Mouse (Mus musculus) lung, adult 2 months (tissue): Measurements from ENCODE around the gene 2510039O18Rik. TPM values are rescaled to one million over a fixed set of nuclear protein-coding genes. Genes with fewer than 3 reads are reported as not detected.

Experiments used
- DNase-seq: peaks from one replicate; pipeline ENCODE4 v3.0.0; 2022
- H3K4me1 ChIP-seq: fragments of 200-500 bp; 2 replicates; pipeline ENCODE4 v1.6.1; 2011; ENCODE audit warnings: low read length; ENCODE audit not compliant: control insufficient read depth, insufficient read depth
- H3K4me3 ChIP-seq: fragments of 200-500 bp; replicated peaks from 2 replicates; pipeline ENCODE3; 2011; ENCODE audit warnings: low read depth, mild to moderate bottlenecking, control low read depth, low read length; ENCODE audit errors: extremely low read depth
- CTCF ChIP-seq: fragments of 200-500 bp; IDR thresholded peaks from 2 replicates; pipeline ENCODE4 v1.5.1; 2011; ENCODE audit warnings: mild to moderate bottlenecking, low read length, control low read depth; ENCODE audit not compliant: insufficient read depth
- POLR2A ChIP-seq: fragments of 200-500 bp; IDR thresholded peaks from 2 replicates; pipeline ENCODE4 v1.6.1; 2011; ENCODE audit warnings: low read depth, mild to moderate bottlenecking, control low read depth, low read length, borderline replicate concordance; ENCODE audit errors: extremely low read depth
- WGBS: fragments of 180-500 bp; shearing (Covaris S2); methylation state at CpG from one replicate; pipeline ENCODE4 v1.1.7; 2018; 5-methylcytosine and 5-hydroxymethylcytosine counted together
- polyA plus RNA-seq: library from polyadenylated mRNA; depleted of rRNA; stranded (reverse); fragments of >200 nt; gene quantifications from 2 replicates; pipeline ENCODE4 v1.2.3, GENCODE M21; 2012

2510039O18Rik gene
- polyA plus RNA-seq, 1 experiment, result 84.1 TPM

- H3K4me1 ChIP-seq, result no peaks in the 10 kb centered on the region
These were observed 16.4 kb downstream of the 2510039O18Rik start for GRCm38 (mm10) chr4:147957141-147957540.

GRCm38 (mm10) chr4:147959881-147960831 is 19.5 kb downstream of the 2510039O18Rik start:
- no peaks in the 10 kb centered on the region for H3K4me1 ChIP-seq
- no peak overlapping the region for H3K4me3 ChIP-seq
- WGBS, result 40% methylated on average over 6 of the region's 6 CpGs
- TF ChIP-seq CTCF (peak; percentile 46; the same call in 1 of the 2 replicates), POLR2A (no peak)
- peak; percentile 53 for DNase-seq

More at GRCm38 (mm10) chr4:147957141-147957540, 16.4 kb downstream of the 2510039O18Rik start:
- TF ChIP-seq POLR2A, result no peak
- no peak for TF ChIP-seq CTCF
- H3K4me3 ChIP-seq, result no peak overlapping the region
- no peak for DNase-seq
- WGBS, result 44% methylated on average over 11 of the region's 11 CpGs

GRCm38 (mm10) chr4:147962781-147963180 is 22.1 kb downstream of the 2510039O18Rik start:
- H3K4me3 ChIP-seq, result no peak overlapping the region
- no peak for DNase-seq
- 43% methylated on average over 6 of the region's 6 CpGs for WGBS
- H3K4me1 ChIP-seq, result no peaks in the 10 kb centered on the region
- TF ChIP-seq CTCF (no peak), POLR2A (no peak)

DNA sequence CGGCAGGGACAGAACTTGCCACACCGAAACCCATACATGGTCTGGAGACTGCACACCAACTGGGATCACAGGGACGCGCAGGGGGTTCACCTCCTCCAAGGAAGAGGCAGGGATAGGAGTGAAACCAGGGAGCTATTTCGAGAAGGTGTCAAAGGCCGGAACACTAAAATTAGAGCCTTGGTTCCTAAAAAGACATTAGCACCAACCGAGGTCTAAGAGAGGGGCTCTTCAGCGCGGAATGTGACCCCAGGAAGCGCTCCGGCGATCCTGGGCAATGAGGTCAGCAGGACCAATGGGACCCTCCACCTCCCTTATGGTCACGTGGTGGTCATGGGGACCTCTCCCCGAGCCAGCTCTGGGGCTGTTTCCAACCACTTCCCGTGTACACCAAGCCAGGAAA is 22.9 kb downstream of the 2510039O18Rik start:
- no peak overlapping the region for H3K4me3 ChIP-seq
- 80% methylated on average over 15 of the region's 15 CpGs for WGBS
- no peaks in the 10 kb centered on the region for H3K4me1 ChIP-seq
- no peak for TF ChIP-seq CTCF
- no peak for TF ChIP-seq POLR2A
- DNase-seq, result no peak

DNA sequence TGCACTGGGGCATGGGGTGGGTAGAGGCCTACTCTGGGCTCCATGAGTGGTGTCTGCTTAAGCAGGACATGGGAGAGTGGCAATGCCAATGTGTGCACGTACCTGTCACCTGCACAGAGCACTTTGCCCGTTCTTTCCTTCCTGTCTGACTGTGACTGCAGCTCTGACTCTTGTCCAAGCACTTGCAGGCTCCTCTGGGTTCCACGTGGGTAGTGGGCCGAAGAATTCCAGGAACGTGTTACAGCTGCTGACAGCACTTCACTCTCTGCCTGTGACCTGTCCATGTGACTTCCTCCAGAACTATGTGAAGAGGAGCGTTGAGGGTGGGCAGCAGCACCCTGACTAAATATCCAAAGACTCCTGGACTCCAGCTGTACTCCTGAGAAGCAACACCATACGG is 25.0 kb downstream of the 2510039O18Rik start:
- Histone ChIP-seq H3K4me1 (no peaks in the 10 kb centered on the region), H3K4me3 (no peak overlapping the region)
- WGBS, result 48% methylated on average over 7 of the region's 7 CpGs
- TF ChIP-seq CTCF (no peak), POLR2A (no peak)
- DNase-seq, result no peak

- Histone ChIP-seq H3K4me3 (no peak overlapping the region), H3K4me1 (no peaks in the 10 kb centered on the region)
- DNase-seq, result no peak
- TF ChIP-seq POLR2A, result no peak
- no peak for TF ChIP-seq CTCF
- WGBS, result 52% methylated on average over 2 of the region's 2 CpGs
These were observed 28.1 kb downstream of the 2510039O18Rik start for GRCm38 (mm10) chr4:147968816-147969215.

DNA sequence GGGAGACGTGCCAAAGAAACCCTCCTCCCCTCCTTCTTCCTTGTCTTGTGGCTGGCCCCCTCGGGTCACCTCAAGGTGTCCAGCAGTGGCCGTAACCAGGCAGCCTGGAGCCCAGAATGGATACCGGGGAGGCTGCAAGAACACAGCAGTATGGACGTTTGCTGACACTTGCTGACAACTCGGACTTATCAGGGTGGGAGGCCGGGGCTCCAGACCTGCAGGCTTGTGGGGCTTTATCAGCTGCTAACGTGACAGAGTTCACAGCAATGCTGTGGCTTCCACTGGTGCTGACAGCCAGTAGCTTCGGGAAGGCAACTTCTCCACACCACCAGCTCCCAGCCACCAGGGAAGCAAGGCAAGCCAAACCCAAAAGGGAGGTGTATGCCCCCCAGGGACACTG is 28.6 kb downstream of the 2510039O18Rik start:
- TF ChIP-seq CTCF (no peak), POLR2A (no peak)
- WGBS, result 19% methylated on average over 9 of the region's 9 CpGs

GRCm38 (mm10) chr4:147976237-147976636 is 35.5 kb downstream of the 2510039O18Rik start:
- 64% methylated on average over 3 of the region's 3 CpGs for WGBS
- DNase-seq, result no peak
- TF ChIP-seq POLR2A (no peak), CTCF (no peak)
- Histone ChIP-seq H3K4me1 (no peaks in the 10 kb centered on the region), H3K4me3 (no peak overlapping the region)

More for the DNA sequence above, 28.6 kb downstream of the 2510039O18Rik start:
- DNase-seq, result no peak
- H3K4me3 ChIP-seq, result no peak overlapping the region
- H3K4me1 ChIP-seq, result no peaks in the 10 kb centered on the region

GRCm38 (mm10) chr4:147977726-147978125 is 37.0 kb downstream of the 2510039O18Rik start:
- TF ChIP-seq CTCF (no peak), POLR2A (no peak)
- no peak overlapping the region for H3K4me3 ChIP-seq
- H3K4me1 ChIP-seq, result no peaks in the 10 kb centered on the region
- DNase-seq, result no peak
- WGBS, result 77% methylated on average over 4 of the region's 4 CpGs

- DNase-seq, result no peak
- no peaks in the 10 kb centered on the region for H3K4me1 ChIP-seq
- no peak overlapping the region for H3K4me3 ChIP-seq
- TF ChIP-seq CTCF (no peak), POLR2A (no peak)
- WGBS, result 89% methylated on average over 6 of the region's 6 CpGs
These were observed 37.7 kb downstream of the 2510039O18Rik start for GRCm38 (mm10) chr4:147978391-147978790.
